Mouse (Mus musculus) gastrocnemius, adult 8-10 months (tissue): ENCODE measurements around the gene Apbb1. TPM values are rescaled to one million over a fixed set of nuclear protein-coding genes. Genes with fewer than 3 reads are reported as not detected.

Source experiments
- DNase-seq, 2 experiments: peaks; one replicate each; pipeline ENCODE4 v3.0.0; 2022; ENCODE audit warnings: low spot score in 2 of 2
- total RNA-seq, 4 experiments: library from RNA; stranded (reverse); gene quantifications; 2 replicates each; pipeline ENCODE4 v1.2.4; 2022

Apbb1 gene
- total RNA-seq, 4 experiments from 2014 or later, result 4.7 to 8.0 (median 6.8) TPM

- no peak for DNase-seq
Measured at GRCm38 (mm10) chr7:105524222-105524621, 57.2 kb downstream of the Apbb1 start.

- DNase-seq, result no peak
Measured at GRCm38 (mm10) chr7:105520201-105520600, 61.3 kb downstream of the Apbb1 start.

- no peak for DNase-seq
Measured at GRCm38 (mm10) chr7:105519771-105520170, 61.7 kb downstream of the Apbb1 start.

GRCm38 (mm10) chr7:105519336-105519735 lies 62.1 kb downstream of the Apbb1 start:
- DNase-seq, result no peak

- no peak for DNase-seq
Measured at GRCm38 (mm10) chr7:105516669-105517360, 64.6 kb downstream of the Apbb1 start.

GRCm38 (mm10) chr7:105515178-105515577 lies 66.3 kb downstream of the Apbb1 start:
- DNase-seq, result peak; percentile 18 to 22

- DNase-seq, result no peak
Measured at GRCm38 (mm10) chr7:105514561-105514960, 66.9 kb downstream of the Apbb1 start.

- DNase-seq, result no peak
Measured at GRCm38 (mm10) chr7:105513845-105514291, 67.6 kb downstream of the Apbb1 start.

- no peak for DNase-seq
Measured at GRCm38 (mm10) chr7:105510143-105510542, 71.3 kb downstream of the Apbb1 start.

Other genes with a start within 250 kb of the Apbb1 start
- gene Olfr690, start 247.5 kb downstream of the Apbb1 start, total RNA-seq, result not detected
- not detected for gene Olfr691, start 239.4 kb downstream of the Apbb1 start, total RNA-seq
- not detected for gene Olfr692, start 213.4 kb downstream of the Apbb1 start, total RNA-seq
- gene Gm5901, start 206.6 kb downstream of the Apbb1 start, total RNA-seq, result not detected
- gene Fam160a2, start 181.6 kb downstream of the Apbb1 start, total RNA-seq, result 10 to 100 TPM; 10.6 to 14.2 (median 11.8) TPM
- gene Cnga4, start 177.1 kb downstream of the Apbb1 start, total RNA-seq, result not detected
- not detected for gene Cckbr, start 155.9 kb downstream of the Apbb1 start, total RNA-seq
- gene Cavin3, start 99.4 kb downstream of the Apbb1 start, total RNA-seq, result 10 to 100 TPM in 1 of 4 experiments, 1 to 10 TPM in 3; 3.5 to 10.5 (median 6.7) TPM
- 10 to 100 TPM; 47.6 to 60.6 (median 56.7) TPM for gene Smpd1, start 27.3 kb downstream of the Apbb1 start, total RNA-seq
- gene Hpx, start 18.5 kb upstream of the Apbb1 start, total RNA-seq, result under 1 TPM in 1 of 4 experiments, not detected in 3; 0.64 TPM
- gene Trim3, start 51.9 kb upstream of the Apbb1 start, total RNA-seq, result 10 to 100 TPM; 10.0 to 14.9 (median 12.3) TPM
- 10 to 100 TPM; 57.2 to 68.1 (median 62.0) TPM for gene Timm10b, start 58.4 kb upstream of the Apbb1 start, total RNA-seq
- 1 to 10 TPM; 3.3 to 7.9 (median 6.2) TPM for gene Arfip2, start 58.8 kb upstream of the Apbb1 start, total RNA-seq
- 1 to 10 TPM in 2 of 4 experiments, under 1 TPM in 2; 0.48 to 5.2 (median 2.2) TPM for gene Gm45799, start 58.9 kb upstream of the Apbb1 start, total RNA-seq
- gene Dnhd1, start 69.2 kb upstream of the Apbb1 start, total RNA-seq, result under 1 TPM; 0.09 to 0.19 (median 0.11) TPM
- gene Ilk, start 154.9 kb upstream of the Apbb1 start, total RNA-seq, result 10 to 100 TPM; 35.7 to 41.8 (median 38.3) TPM
- gene Rrp8, start 155.7 kb upstream of the Apbb1 start, total RNA-seq, result 10 to 100 TPM; 10.5 to 15.6 (median 13.4) TPM
- 100 to 1,000 TPM in 1 of 4 experiments, 10 to 100 TPM in 3; 89.4 to 106 (median 97.8) TPM for gene Taf10, start 162.7 kb upstream of the Apbb1 start, total RNA-seq
- gene Tpp1, start 170.6 kb upstream of the Apbb1 start, total RNA-seq, result 10 to 100 TPM; 35.3 to 54.3 (median 47.8) TPM
- 1 to 10 TPM; 1.4 to 2.1 (median 1.7) TPM for gene Dchs1, start 206.0 kb upstream of the Apbb1 start, total RNA-seq
- gene Mrpl17, start 229.4 kb upstream of the Apbb1 start, total RNA-seq, result 100 to 1,000 TPM; 108 to 123 (median 112) TPM